Mouse (Mus musculus) frontal cortex, adult 2 months (tissue): ENCODE data around the gene Susd1. TPM values are rescaled to one million over a fixed set of nuclear protein-coding genes. Genes with fewer than 3 reads are reported as not detected.

ENCODE experiments used
- DNase-seq, 2 experiments: peaks; one replicate each; pipeline ENCODE4 v3.0.0; 2022; ENCODE audit warnings: low spot score in 1 of 2; ENCODE audit errors: extremely low spot score in 1 of 2
- polyA plus RNA-seq: library from polyadenylated mRNA; depleted of rRNA; stranded (reverse); fragments of >200 nt; gene quantifications from 2 replicates; pipeline ENCODE4 v1.2.3, GENCODE M21; 2012

Susd1 gene
- polyA plus RNA-seq, 1 experiment, result 13.9 TPM

DNA sequence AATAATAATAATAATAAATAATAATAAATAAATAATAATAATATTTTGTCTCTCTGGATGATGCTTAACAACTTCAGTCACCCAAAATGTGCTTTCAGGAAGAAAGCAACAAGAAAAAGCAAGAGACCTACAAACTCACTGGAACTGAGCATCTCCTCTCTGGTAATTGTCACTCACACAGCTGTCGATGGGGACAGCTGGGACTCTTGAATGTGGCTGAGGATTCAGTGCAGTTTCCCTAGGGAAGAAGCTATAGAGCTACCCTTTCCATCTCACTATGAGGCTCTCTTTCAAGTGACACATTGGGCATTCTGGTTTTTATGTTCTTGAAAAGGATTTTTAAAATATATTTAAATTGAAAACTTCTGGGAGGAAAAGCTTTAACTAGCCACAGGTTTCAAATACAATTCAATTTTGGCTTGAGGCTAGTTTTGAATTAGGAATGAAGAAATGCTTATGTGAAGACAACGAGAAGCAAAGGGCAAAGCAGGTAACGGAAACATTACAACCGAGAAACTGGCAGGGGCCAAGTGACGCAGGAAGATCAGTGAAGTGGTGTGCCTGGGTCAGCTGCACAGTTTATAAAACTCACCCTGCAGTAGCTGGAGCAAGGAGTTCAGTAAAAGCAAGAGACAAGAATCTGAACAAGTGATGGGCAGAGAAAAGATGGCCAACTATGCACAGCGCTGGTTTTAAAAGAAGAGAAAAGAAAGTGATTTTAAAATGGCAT lies 112.2 kb downstream of the Susd1 start:
- no peak for DNase-seq

DNA sequence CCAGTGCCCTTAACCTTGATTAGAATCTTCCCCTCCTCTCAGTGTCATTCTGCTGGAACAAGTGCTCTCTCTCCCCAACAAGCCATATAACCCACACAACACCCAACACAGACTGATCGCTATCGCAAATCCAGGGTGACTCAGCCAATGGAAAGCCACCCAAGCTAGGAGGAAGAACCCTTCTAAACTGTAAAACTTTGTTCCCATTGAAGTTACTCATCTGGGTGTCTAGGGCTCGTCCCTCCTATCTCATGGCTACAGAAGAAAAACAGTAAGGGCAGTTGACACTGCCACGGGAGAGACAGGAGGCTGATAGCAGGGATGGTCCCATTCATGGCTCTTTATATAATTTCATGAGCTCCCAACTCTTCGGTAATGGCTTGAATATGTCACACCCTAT lies 114.1 kb downstream of the Susd1 start:
- no peak for DNase-seq

DNA sequence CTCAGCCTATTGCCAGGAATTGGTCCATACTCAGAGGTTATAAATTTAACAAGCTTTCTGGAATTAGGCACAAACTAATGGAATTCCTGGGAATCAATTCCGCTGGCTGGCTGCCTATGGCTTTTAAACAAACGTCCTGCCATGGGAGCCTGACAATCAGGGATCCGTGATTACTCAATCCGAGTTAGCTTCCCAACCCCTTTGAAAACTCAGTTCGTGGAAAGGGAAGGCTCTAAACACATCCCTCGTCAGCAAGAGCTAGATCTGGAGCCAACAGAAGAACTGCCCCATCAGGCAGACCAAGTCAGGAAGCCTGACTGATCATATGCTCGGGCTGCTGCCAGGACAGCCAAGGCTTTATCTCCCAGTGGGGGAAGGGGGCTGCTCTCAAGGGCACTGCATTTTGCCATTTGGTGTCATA lies 115.2 kb downstream of the Susd1 start:
- no peak for DNase-seq

DNA sequence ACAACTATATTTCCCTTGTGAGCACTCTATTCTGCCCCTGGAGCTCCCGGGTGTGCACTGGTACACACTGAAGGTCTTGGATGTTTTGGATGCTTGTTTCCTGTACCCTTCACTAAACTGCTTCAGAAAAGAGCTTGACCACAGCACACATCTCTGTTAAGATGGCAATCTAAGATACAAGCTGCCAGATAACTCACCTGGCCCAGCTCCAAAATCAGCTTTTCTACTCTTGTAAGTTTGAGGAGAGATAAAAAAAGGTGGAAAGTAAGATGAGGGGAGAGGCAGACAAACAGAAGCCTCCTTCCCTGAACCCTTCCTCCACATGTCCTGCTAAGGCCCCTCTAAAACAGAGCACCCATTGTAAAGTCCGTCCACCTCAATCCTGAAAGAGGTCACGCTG lies 115.7 kb downstream of the Susd1 start:
- DNase-seq, result no peak

DNA sequence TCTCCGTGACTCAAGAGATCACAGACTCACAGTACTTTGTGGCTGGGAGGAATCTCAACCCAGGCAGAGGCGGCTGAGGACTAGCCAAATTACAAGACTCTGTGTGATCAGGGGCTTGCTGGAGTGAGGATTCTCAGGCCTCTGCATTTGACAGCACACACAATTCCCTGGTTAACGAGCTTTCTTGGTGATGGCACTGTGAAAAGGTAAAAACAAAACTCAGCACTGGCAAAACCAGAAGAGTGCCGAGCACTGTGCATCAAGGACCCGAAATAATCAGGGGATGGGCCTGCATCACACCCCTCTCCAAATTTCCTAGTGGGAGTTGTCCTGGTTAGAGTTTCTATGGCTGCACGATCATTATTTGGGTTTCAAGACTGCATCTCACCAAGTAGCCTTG lies 116.4 kb downstream of the Susd1 start:
- no peak for DNase-seq

DNA sequence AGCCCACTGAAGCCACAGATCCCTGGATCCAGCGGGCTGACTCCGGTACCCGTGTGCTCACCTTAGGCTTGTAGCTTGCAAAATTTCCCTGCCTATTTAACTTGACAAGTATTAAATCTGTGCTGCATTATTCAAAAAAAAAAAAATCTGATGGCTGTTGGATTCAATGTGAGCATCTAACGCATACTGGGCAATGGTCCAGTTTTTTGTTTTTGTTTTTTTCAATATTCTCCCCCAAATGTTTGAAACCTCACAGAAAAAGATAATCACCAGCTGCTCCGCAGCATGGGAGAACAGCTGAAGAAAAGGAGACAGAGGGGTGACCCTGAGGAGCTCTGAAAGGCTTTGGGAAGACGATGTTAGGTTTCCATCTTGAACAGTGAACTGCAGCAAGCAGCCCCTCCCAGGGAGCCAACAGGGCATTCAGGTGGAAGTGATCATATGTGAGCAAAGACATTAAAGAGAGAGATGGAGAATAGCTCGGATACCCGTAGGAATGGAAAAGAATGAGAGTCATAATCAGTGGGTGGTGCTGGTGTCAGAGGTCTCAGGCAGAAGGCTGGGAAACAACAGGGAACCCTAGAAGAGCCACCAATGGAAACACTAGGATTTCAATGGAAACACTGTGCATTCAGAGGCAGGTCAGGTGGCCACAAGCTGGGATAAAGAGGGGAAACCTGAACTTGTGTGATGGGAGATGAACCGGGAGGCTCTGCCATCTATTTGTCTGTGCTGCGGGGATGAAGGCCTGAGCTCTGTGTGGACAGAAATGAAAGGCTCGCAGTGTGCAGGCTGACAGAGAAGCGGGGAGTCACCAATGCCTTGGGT lies 117.0 kb downstream of the Susd1 start:
- no peak for DNase-seq

DNA sequence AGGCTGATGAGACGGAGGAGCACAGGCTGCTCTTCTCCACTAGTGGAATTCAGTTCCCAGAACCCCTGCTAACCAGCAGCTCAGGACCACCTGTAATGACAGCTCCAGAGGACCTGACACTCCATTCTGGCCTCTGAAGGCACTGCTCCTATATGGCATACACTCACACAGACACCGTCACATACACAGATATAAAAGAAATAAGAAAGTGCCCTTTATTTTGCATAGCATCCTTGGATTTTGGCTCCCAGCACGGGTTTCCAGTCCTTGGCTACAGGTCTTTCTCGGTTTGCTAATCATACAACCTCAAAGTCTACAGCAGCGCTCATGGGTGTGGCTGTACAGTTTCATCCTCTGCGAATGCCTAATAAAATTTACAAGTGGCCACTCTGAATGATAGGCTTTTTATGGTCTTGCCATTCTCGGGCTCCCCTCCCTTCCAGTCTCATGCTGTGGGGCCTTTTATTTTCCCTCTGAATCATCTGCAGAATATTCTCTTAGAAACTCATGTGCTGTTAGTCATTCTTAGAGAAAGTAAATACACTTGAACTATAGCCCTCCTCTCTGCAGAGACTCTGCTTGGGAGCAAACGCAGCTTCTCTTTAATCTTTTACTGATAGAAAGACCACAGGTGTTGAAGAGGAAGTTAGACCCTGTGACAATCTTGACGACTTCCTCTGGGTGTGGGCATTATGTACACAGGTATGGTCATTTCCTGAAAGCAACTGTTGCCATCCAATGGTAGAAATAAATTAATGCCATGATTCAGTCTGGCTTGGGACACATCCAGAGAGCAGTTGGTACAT lies 119.1 kb downstream of the Susd1 start:
- no peak for DNase-seq

DNA sequence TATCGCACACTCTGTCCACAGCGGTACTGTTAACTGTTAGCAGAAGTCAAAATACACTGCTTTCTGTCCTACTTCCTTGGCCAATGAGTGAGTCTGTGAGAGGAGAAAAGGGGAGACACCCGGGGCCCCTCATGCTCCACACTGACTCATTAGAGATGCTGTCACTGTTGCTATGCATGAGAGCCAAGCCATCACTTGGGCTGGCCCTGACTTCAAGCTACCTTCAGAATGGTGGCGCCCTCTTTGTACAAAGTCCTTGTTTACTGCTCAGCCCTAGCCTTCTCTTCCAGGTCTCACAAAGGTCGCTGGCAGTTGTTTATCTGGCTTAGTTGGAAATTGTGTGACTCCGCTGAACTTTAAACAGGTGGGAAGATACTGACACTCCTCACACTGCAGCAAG lies 119.8 kb downstream of the Susd1 start:
- DNase-seq, result no peak

DNA sequence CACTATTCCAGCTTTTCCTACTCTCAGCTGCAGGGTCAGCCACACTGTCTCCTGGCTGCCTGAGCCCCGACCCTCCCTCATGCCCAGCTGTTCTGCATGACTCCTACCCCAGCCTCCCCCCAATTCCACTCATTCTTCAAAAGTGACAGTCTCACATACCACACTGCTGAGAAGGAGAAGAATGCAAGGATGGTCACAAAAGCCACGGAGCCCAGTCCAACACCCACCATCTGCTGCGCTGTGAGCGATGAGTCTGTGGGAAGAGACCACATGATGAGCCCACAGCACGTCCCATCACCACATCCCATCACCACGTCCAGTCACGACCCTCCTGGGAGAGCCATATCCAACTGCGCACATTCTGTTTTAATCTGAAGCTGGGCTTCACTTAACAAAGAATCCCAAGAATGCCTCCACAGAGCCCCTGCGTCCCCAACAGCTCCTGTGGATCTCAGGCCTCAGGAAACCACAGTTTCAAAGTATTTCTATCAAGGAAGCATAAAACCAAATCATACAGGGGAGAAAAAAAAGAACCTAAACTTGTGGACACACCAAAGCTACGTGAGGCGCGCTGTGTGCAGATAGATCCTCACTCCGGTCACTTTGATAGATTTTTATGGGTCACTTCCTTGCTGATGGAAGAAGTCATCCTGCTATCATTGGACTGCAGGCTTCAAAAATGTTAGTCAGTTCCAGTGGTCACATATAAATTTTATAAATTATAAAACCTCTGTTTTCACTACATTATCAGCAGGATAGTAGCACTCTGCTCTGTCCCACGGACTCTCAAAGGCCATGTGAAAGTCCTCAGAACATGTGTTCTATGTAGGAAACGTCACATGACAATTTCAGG lies 122.7 kb downstream of the Susd1 start:
- DNase-seq, result no peak

DNA sequence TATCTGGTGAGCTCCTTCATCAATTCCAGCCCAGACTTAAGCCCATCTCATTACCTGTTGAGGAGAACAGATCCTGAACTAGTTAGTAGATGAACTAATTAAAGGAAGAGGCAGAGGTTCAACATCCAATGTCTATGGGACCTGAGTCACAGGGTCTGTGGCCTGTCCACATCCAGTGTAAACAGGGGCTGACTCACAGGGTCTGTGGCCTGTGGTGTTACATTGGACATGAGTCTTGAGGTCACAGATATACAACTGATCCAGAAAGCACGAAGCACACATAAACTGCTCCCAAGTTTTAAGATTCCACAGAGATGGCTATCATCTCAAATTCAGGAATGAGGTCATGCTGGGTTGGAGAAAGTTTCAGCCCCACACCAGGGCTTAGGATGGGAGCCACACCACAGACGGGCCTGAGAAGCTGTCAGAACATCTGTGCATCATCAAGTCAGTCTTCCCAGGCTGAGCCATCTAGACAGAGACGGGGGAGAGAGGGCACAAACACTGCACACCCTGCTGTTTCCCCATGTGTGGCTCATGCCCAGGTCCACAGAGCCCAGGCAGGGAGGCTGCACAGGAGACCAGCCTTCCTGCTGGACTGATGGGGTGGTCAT lies 123.4 kb downstream of the Susd1 start:
- DNase-seq, result no peak

DNA sequence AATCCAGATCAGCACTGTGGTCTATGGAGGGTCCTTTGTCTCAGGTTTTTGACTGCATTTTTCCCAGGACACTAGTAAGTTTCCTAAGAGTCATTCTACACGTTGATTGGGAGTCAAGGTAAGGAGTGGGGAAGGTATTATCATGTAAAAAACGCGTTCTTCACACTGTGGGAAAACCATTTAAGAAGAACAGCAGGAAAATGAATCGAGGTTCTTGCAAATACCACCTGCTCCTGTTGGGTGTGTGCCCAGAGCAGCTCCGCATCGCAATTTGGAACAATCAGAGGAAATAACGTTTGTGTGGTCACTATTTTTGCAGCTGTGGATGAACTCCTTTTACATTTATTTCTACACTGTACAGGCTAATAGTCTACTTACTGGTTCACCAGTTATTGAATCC lies 125.5 kb downstream of the Susd1 start:
- DNase-seq, result no peak

DNA sequence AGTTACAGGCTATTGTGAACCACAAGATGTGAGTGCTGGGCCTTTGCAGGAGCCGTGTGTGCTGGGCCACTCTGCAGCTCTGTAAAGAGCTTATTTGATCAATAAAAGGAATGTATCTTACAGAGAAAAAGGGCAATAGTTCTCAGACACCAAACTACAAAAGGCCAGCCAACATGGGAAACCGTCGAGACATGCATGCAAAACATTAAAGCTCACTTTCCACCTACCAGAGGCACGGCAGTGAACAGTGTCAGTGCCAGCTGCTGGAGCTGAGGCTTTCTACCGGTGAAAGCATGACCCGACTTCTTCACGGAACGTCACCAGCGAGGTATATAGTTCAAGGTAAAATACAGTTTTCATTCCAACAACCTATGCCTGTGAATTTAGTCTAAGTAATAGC lies 127.8 kb downstream of the Susd1 start:
- DNase-seq, result no peak

DNA sequence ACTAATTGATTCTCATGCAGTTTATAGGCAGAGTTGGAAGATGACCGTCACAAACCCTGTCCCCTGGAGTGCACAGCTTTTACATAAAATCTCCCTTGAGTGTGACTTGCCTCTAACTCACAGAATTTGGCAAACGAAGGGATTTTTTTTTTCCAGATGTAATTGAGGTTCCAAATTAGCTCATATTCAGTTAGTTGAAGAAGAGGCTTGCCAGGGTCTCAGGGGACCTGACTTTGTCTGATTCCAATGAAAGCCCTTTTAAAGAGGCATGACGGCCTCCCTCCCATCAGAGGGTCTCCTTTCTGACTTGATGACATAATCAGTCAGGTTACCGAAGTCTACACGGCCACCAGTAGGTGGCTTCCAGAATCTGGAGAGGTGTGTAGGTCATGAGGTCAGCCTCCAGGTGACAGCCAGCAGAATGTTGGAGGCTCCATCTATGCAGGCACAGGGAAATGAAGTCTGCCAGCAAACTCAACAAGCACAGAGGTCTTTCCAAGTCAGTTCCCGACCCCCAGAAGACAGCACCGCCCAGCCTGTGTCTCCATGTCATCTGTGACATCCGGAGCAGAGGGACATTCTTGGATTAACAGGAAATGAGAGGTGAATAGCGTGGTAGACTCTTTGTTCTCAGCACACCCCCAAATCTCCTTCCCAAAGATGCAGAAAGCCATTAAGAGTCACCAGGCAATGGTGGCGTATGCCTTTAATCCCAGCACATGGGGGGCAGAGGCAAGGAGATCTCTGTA lies 130.4 kb downstream of the Susd1 start:
- DNase-seq, result no peak

DNA sequence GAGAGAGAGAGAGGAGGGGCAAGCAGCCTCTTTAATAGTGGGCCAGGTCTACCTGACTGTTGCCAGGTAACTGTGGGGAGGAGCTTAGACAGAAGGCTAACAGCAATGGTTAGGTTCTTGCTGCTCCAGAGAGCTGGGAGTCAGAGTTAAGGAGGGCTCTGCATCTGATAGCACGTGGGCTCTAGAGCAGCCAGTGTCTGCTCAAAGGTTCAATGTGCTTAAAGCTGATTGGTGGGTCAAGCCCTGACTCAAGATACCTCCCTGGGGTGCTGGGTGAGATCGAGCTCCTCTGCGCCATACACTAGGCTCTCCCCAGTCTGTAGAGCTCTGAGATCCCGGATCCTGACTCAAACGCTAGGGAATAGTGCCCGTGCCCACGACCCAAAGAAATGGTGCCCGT lies 136.0 kb downstream of the Susd1 start:
- no peak for DNase-seq

DNA sequence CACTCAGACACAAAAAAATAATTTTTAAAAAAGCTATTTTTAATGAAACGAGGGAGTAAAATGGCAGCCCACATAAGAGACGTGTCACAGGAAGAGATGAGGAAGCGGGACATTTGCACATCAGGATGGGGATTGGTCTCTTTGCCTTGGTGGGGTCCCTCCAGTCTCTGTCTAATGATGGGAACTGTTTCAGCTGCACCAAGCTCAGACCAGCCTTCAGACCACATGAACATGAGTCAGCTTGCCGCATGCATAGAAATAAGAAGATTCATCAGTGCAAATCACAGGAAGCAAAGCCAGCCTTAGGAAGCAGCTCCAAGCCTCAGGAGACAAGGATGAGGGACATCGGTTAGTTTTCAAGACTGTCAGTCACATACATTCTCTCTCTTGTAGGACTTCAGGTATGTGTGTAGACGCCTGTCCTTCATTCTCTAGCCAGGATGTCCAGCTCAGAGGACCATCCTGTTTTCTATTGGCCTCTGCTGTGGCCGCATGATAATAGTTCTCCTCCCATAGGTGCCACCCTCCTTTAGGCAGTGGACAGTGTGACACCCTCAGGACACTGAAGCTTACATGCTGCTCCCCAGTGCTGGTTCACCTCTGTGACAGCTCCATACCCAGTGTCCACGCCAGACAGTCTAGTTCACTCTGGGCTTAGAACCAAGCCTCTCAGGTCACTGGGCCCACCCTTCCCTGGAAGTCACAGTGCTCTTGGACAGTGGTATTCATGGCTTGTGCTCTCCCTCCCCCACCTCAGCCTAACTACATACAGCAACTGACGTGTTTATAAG lies 137.2 kb downstream of the Susd1 start:
- DNase-seq, result no peak

DNA sequence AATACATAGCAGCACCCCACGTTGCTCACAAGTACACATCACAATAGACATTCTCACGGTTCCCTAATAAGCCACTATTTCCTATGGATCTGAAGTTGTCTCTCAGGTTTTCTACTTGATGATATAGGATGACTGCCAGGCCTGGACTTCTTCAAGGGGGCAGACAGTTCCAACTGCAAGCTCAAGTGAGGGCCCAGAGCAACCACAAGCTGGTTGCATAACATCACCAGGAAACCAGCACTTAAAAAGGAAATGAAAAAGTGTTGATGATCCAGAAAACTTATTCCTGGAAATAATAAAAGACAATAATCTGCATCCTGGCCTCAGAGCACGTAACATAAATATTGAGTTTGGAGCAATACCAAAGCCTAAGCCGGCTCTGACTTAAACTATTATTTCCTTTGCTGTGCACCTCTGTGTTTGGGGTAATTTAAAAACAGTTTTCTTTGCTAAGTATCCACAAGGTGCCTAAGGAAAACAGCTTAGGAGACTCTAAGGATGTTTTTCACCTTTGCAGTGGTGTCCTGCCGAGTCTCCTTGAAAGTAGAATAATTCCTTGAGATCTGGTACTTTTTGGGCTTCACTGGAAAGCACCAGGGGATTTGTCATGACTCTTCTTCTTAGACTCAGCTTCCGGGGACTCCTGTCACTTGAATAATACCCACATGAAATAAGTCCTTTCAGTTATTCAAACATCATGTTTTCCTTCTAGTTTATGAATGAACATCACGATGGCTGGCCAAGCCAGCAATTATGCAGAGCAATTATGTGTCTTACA lies 139.5 kb downstream of the Susd1 start:
- no peak for DNase-seq

DNA sequence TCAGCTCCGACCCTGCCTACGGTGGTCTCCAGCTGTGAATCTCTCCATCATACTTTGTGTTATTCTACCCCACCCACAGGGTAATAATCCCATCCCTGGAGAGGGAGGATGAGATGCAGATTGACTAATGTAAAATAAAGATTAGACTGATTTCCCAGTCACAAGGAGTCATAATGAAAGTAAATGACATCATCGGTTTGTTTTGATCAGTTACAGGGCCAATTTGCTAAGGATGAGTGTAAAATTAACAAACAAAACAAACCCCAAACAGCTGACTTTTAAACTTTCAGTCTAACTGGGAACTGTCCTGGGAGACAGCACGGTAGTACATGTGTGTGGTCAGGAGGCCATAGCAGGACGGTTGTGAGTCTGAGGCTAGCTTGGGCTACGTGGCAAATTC lies 143.3 kb downstream of the Susd1 start:
- no peak for DNase-seq

DNA sequence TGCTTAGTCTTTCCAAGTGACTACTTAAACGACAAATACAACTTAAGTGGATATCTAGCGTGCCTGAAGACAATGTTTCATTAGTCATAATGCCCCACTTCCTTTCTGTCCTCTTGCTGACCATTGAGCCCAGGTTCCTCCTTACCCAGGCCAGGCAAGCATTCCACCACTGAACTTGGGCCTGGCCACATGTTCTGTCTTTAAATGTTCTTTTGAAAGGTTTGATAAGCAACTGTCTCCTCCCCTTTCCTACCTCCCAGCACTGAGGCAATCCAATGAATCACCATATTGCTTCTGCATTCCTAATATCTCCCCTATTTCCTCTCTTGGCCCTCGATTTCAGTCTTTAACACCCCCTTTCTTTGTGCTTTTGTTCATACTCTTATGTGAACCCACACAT lies 143.8 kb downstream of the Susd1 start:
- no peak for DNase-seq
